Mouse (Mus musculus): ENCODE measurements around the gene Gpbar1. TPM values are rescaled to one million over a fixed set of nuclear protein-coding genes. Genes with fewer than 3 reads are reported as not detected.
"Not testable (repeated sequence)": the region's sequence is repeated elsewhere in the genome, so short reads cannot be mapped to it uniquely, and the experiment has no call there.

Gpbar1 gene
- polyA plus RNA-seq, 1 experiment from 2014 or later: 0.83 TPM

- H3K4me1 ChIP-seq (ENCODE audit: control insufficient read depth, insufficient read depth, low read length): peaks cover 41% of the 10 kb centered on the region
- H3K27ac ChIP-seq (ENCODE audit: low read depth, low read length); H3K4me3 ChIP-seq (ENCODE audit: low read depth, low read length); H3K4me2 ChIP-seq; H3K9me3 ChIP-seq (replicated peaks; ENCODE audit: control insufficient read depth, low read length); H3K36me3 ChIP-seq (ENCODE audit: control insufficient read depth, insufficient read depth, low read length); H3K27me3 ChIP-seq (ENCODE audit: control insufficient read depth, insufficient read depth, low read length); H3K9ac ChIP-seq (ENCODE audit: low read depth, low read length); ATAC-seq (replicated peaks; ENCODE audit: insufficient number of reproducible peaks, low FRiP score, low TSS enrichment): not testable (repeated sequence)
- WGBS (ENCODE audit: insufficient replicate concordance): 59% methylated on average over 15 of the region's 17 CpGs
Observed at GRCm38 (mm10) chr1:74286869-74287607, 8.7 kb downstream of the Gpbar1 start.

DNA sequence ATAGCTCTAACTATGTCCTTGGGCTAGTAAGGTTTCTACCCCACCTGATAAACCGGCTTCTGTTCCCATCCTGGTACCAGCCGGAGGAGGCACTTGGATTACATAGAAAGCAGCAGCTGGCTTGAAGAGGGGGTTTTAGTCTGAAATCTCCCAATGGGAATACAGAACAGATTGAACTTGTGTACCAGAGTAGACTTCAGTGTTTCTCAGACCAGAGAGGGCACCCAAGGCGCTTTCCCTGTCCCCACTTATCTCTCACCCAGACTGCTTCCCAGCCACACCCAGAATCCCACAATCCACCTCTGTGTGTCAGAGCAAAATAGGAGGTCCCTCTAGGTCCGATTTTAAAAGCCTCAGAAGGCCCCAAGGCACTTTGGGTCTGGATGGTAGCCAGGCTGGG lies 10.0 kb downstream of the Gpbar1 start:
- Histone ChIP-seq H3K27me3 (ENCODE audit: control insufficient read depth, insufficient read depth, low read length) (no peaks in the 10 kb centered on the region), H3K9me3 (replicated peaks; ENCODE audit: control insufficient read depth, low read length) (no peaks in the 10 kb centered on the region), H3K27ac (ENCODE audit: low read depth, low read length) (no peak overlapping the region; the same call in 1 of the 2 replicates), H3K4me3 (ENCODE audit: low read depth, low read length) (no peak overlapping the region), H3K9ac (ENCODE audit: low read depth, low read length) (no peak overlapping the region), H3K36me3 (ENCODE audit: control insufficient read depth, insufficient read depth, low read length) (peaks cover 11% of the 10 kb centered on the region), H3K4me2 (no peak overlapping the region), H3K4me1 (ENCODE audit: control insufficient read depth, insufficient read depth, low read length) (peaks cover 42% of the 10 kb centered on the region)
- ATAC-seq (replicated peaks; ENCODE audit: insufficient number of reproducible peaks, low FRiP score, low TSS enrichment): no peak
- WGBS (ENCODE audit: insufficient replicate concordance): 71% methylated on average over 4 of the region's 4 CpGs

GRCm38 (mm10) chr1:74289248-74289647 lies 10.9 kb downstream of the Gpbar1 start:
- peaks cover 14% of the 10 kb centered on the region for H3K36me3 ChIP-seq (ENCODE audit: control insufficient read depth, insufficient read depth, low read length)
- H3K4me3 ChIP-seq (ENCODE audit: low read depth, low read length): no peak overlapping the region
- H3K27me3 ChIP-seq (ENCODE audit: control insufficient read depth, insufficient read depth, low read length): no peaks in the 10 kb centered on the region
- no peaks in the 10 kb centered on the region for H3K9me3 ChIP-seq (replicated peaks; ENCODE audit: control insufficient read depth, low read length)
- H3K4me2 ChIP-seq: no peak overlapping the region
- ATAC-seq (replicated peaks; ENCODE audit: insufficient number of reproducible peaks, low FRiP score, low TSS enrichment): no peak
- H3K9ac ChIP-seq (ENCODE audit: low read depth, low read length): no peak overlapping the region
- WGBS (ENCODE audit: insufficient replicate concordance): 81% methylated on average over 9 of the region's 9 CpGs
- H3K4me1 ChIP-seq (ENCODE audit: control insufficient read depth, insufficient read depth, low read length): peaks cover 46% of the 10 kb centered on the region
- peak overlapping the region; percentile 22 for H3K27ac ChIP-seq (ENCODE audit: low read depth, low read length)

DNA sequence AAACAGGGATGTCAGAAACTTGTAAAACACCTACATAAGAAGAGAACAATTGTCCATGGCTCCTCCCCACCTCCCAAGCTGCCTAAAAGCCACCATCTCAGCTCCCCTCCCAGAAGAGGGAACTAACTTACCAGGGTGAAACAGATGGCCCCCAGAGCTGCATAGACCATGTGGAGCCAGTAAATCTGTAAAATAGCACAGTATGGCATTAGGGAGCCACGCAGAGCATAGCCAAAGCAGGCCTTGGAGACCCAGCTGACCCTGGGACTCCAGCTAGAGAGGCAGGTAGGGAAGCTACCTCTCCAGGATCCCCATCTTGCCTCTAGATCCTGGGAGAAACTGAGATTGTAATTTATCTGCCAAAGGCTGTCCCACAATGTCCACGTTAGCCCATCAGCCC lies 11.4 kb downstream of the Gpbar1 start:
- peak overlapping the region; percentile 22 for H3K27ac ChIP-seq (ENCODE audit: low read depth, low read length)
- no peak for ATAC-seq (replicated peaks; ENCODE audit: insufficient number of reproducible peaks, low FRiP score, low TSS enrichment)
- 59% methylated on average over 2 of the region's 2 CpGs for WGBS (ENCODE audit: insufficient replicate concordance)
- H3K9ac ChIP-seq (ENCODE audit: low read depth, low read length): no peak overlapping the region
- peaks cover 50% of the 10 kb centered on the region for H3K4me1 ChIP-seq (ENCODE audit: control insufficient read depth, insufficient read depth, low read length)
- no peak overlapping the region for H3K4me3 ChIP-seq (ENCODE audit: low read depth, low read length)
- H3K4me2 ChIP-seq: no peak overlapping the region
- H3K36me3 ChIP-seq (ENCODE audit: control insufficient read depth, insufficient read depth, low read length): peaks cover 14% of the 10 kb centered on the region
- no peaks in the 10 kb centered on the region for H3K9me3 ChIP-seq (replicated peaks; ENCODE audit: control insufficient read depth, low read length)
- no peaks in the 10 kb centered on the region for H3K27me3 ChIP-seq (ENCODE audit: control insufficient read depth, insufficient read depth, low read length)

GRCm38 (mm10) chr1:74290141-74290540 lies 11.8 kb downstream of the Gpbar1 start:
- ATAC-seq (replicated peaks; ENCODE audit: insufficient number of reproducible peaks, low FRiP score, low TSS enrichment): peak; percentile 50
- peaks cover 14% of the 10 kb centered on the region for H3K36me3 ChIP-seq (ENCODE audit: control insufficient read depth, insufficient read depth, low read length)
- H3K27ac ChIP-seq (ENCODE audit: low read depth, low read length): peak overlapping the region; percentile 22
- H3K9me3 ChIP-seq (replicated peaks; ENCODE audit: control insufficient read depth, low read length): no peaks in the 10 kb centered on the region
- H3K4me1 ChIP-seq (ENCODE audit: control insufficient read depth, insufficient read depth, low read length): peaks cover 54% of the 10 kb centered on the region
- no peak overlapping the region for H3K9ac ChIP-seq (ENCODE audit: low read depth, low read length)
- H3K4me2 ChIP-seq: no peak overlapping the region
- no peak overlapping the region for H3K4me3 ChIP-seq (ENCODE audit: low read depth, low read length)
- no peaks in the 10 kb centered on the region for H3K27me3 ChIP-seq (ENCODE audit: control insufficient read depth, insufficient read depth, low read length)
- WGBS (ENCODE audit: insufficient replicate concordance): 66% methylated on average over 5 of the region's 5 CpGs

- H3K4me1 ChIP-seq (ENCODE audit: control insufficient read depth, insufficient read depth, low read length): peaks cover 72% of the 10 kb centered on the region
- peaks cover 14% of the 10 kb centered on the region for H3K36me3 ChIP-seq (ENCODE audit: control insufficient read depth, insufficient read depth, low read length)
- no peak overlapping the region for H3K27ac ChIP-seq (ENCODE audit: low read depth, low read length)
- H3K4me3 ChIP-seq (ENCODE audit: low read depth, low read length): no peak overlapping the region
- ATAC-seq (replicated peaks; ENCODE audit: insufficient number of reproducible peaks, low FRiP score, low TSS enrichment): no peak
- no peaks in the 10 kb centered on the region for H3K27me3 ChIP-seq (ENCODE audit: control insufficient read depth, insufficient read depth, low read length)
- no peak overlapping the region for H3K9ac ChIP-seq (ENCODE audit: low read depth, low read length)
- no peaks in the 10 kb centered on the region for H3K9me3 ChIP-seq (replicated peaks; ENCODE audit: control insufficient read depth, low read length)
- WGBS (ENCODE audit: insufficient replicate concordance): 81% methylated on average over 11 of the region's 11 CpGs
- H3K4me2 ChIP-seq: no peak overlapping the region
Observed at GRCm38 (mm10) chr1:74292331-74293020, 14.1 kb downstream of the Gpbar1 start.

DNA sequence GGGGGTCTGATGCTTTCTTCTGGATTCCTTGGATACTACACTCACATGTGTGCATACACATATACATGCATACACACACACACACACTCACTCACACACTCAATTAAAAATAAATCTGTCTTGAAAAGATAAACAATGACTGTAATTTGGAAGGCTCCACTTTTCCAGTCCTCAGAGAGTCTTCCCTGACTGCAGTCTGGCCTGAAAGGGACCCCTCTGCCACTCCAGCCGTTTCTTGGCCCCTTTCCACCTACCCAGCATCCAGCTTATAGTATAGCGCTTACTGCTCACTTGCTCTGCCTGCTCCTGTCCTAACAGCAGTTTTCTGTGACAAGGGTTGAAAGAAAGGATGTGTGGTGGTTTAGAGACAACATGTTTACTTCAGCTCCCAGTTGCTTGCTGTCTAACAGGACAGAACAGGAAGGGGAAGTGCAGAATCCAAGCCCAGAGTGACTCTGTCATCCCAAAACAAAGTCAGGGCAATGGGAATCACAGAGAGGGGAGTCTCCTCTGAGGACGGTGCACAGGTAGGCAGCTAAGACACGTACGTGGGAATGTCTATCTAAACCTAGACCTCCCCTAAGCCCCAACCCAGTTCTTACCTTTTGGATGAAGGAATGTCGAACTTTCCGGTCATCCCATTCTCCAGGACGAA lies 15.1 kb downstream of the Gpbar1 start:
- Histone ChIP-seq H3K4me3 (ENCODE audit: low read depth, low read length) (no peak overlapping the region), H3K27ac (ENCODE audit: low read depth, low read length) (peak overlapping the region; percentile 99; the same call in 1 of the 2 replicates), H3K4me1 (ENCODE audit: control insufficient read depth, insufficient read depth, low read length) (peaks cover 81% of the 10 kb centered on the region), H3K27me3 (ENCODE audit: control insufficient read depth, insufficient read depth, low read length) (no peaks in the 10 kb centered on the region), H3K9ac (ENCODE audit: low read depth, low read length) (no peak overlapping the region), H3K4me2 (no peak overlapping the region), H3K36me3 (ENCODE audit: control insufficient read depth, insufficient read depth, low read length) (peaks cover 14% of the 10 kb centered on the region), H3K9me3 (replicated peaks; ENCODE audit: control insufficient read depth, low read length) (no peaks in the 10 kb centered on the region)
- no peak for ATAC-seq (replicated peaks; ENCODE audit: insufficient number of reproducible peaks, low FRiP score, low TSS enrichment)
- 82% methylated on average over 8 of the region's 8 CpGs for WGBS (ENCODE audit: insufficient replicate concordance)

DNA sequence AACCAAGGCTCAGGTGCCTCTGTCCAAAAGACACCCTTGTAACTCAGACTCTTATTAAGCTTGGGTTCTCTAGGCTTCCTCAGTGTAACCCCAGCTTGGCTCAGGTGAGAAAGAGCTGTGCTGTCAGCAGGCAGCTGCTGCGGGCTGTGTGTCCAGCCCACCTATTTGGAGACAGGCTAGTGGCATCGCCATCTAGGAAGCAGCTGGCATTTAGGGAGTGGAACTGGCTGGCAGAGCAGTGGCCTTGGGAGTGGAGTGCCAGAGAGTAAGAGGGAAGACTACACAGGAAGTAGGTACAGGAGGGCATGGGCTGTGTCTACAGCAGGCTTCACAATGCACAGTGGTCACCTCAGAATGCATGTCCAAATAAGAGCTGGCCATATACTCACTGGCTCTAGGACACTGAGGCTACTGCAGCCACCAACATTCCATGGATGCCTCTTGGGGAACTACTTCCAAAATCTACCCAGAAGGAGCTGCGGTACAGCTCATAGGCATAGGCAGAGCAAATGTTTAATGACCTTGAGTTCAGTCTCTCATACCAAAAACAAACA lies 15.8 kb downstream of the Gpbar1 start:
- WGBS (ENCODE audit: insufficient replicate concordance): 67% methylated on average over 3 of the region's 3 CpGs
- Histone ChIP-seq H3K4me1 (ENCODE audit: control insufficient read depth, insufficient read depth, low read length) (peaks cover 81% of the 10 kb centered on the region), H3K9me3 (replicated peaks; ENCODE audit: control insufficient read depth, low read length) (no peaks in the 10 kb centered on the region), H3K27me3 (ENCODE audit: control insufficient read depth, insufficient read depth, low read length) (no peaks in the 10 kb centered on the region), H3K4me2 (no peak overlapping the region), H3K4me3 (ENCODE audit: low read depth, low read length) (no peak overlapping the region), H3K9ac (ENCODE audit: low read depth, low read length) (no peak overlapping the region), H3K27ac (ENCODE audit: low read depth, low read length) (peak overlapping the region; percentile 99), H3K36me3 (ENCODE audit: control insufficient read depth, insufficient read depth, low read length) (peaks cover 14% of the 10 kb centered on the region)
- ATAC-seq (replicated peaks; ENCODE audit: insufficient number of reproducible peaks, low FRiP score, low TSS enrichment): no peak

Data from heart, embryonic 11.5 days (tissue).